Mouse (Mus musculus) frontal cortex, adult (tissue): Measurements from ENCODE around the gene Ddx24.

ENCODE experiments used
- ATAC-seq: cut with Nextera tagmentation; 2 replicates; pipeline ENCODE4 v1.9.2; 2017; ENCODE audit warnings: mild to moderate bottlenecking, moderate library complexity, mixed read lengths; ENCODE audit not compliant: low TSS enrichment

Ddx24 gene

GRCm38 (mm10) chr12:103389982-103390381 lies 35.6 kb downstream of the Ddx24 start:
- no peak for ATAC-seq

- ATAC-seq, result no peak
Observed at GRCm38 (mm10) chr12:103389348-103389727, 36.3 kb downstream of the Ddx24 start.

- ATAC-seq, result peak; percentile 93
Observed at GRCm38 (mm10) chr12:103388505-103389347, 36.9 kb downstream of the Ddx24 start, which contains the start of gene Otub2. TSS of gene Otub2 (plus strand) at chr12:103388682.

- ATAC-seq, result no peak
Observed at GRCm38 (mm10) chr12:103380226-103380625, 45.4 kb downstream of the Ddx24 start.

- ATAC-seq, result peak; percentile 82
Observed at GRCm38 (mm10) chr12:103376774-103377173, 48.9 kb downstream of the Ddx24 start.

- peak; percentile 61 for ATAC-seq
Observed at GRCm38 (mm10) chr12:103376124-103376523, 49.5 kb downstream of the Ddx24 start.

- no peak for ATAC-seq
Observed at GRCm38 (mm10) chr12:103373530-103374236, 51.9 kb downstream of the Ddx24 start.

- ATAC-seq, result no peak
Observed at GRCm38 (mm10) chr12:103371711-103372110, 53.9 kb downstream of the Ddx24 start.

GRCm38 (mm10) chr12:103370861-103371260 lies 54.8 kb downstream of the Ddx24 start:
- no peak for ATAC-seq

- ATAC-seq, result no peak
Observed at GRCm38 (mm10) chr12:103368777-103369176, 56.9 kb downstream of the Ddx24 start.

- ATAC-seq, result no peak
Observed at GRCm38 (mm10) chr12:103368326-103368669, 57.3 kb downstream of the Ddx24 start.

- ATAC-seq, result peak; percentile 51
Observed at GRCm38 (mm10) chr12:103367620-103368325, 57.9 kb downstream of the Ddx24 start.

GRCm38 (mm10) chr12:103367171-103367570 lies 58.5 kb downstream of the Ddx24 start:
- ATAC-seq, result no peak

- ATAC-seq, result no peak
Observed at GRCm38 (mm10) chr12:103362336-103362735, 63.3 kb downstream of the Ddx24 start.

- ATAC-seq, result no peak
Observed at GRCm38 (mm10) chr12:103361539-103362307, 63.9 kb downstream of the Ddx24 start.

GRCm38 (mm10) chr12:103360812-103361211 lies 64.8 kb downstream of the Ddx24 start:
- no peak for ATAC-seq

- peak; percentile 64 for ATAC-seq
Observed at GRCm38 (mm10) chr12:103358951-103359801, 66.5 kb downstream of the Ddx24 start.

GRCm38 (mm10) chr12:103358216-103358615 lies 67.4 kb downstream of the Ddx24 start:
- ATAC-seq, result no peak
